Mouse (Mus musculus) E14TG2a.4 (cell line): ENCODE measurements at regions not wholly inside any gene's neighbourhood (a gene's known extent, or its start where the extent isn't known, plus 50 kb on each side); places are given as distances from the start of the nearest gene placed in this dataset.

ENCODE experiments used
- CTCF ChIP-seq: conservative IDR thresholded peaks from 2 replicates; pipeline ENCODE4 v1.5.1; 2014; ENCODE audit warnings: low read length
- NANOG ChIP-seq: IDR thresholded peaks from 2 replicates; pipeline ENCODE4 v1.6.1; 2014; ENCODE audit warnings: borderline replicate concordance, low read length, mixed read lengths

- TF ChIP-seq CTCF = no peak
- no peak for TF ChIP-seq NANOG
Measured at GRCm38 (mm10) chr7:139777243-139777642, 56.7 kb upstream of the Adgra1 start.
